Mouse (Mus musculus) MN1 (cell line): ENCODE results near the gene Brd1.
A peak's percentile ranks its signal among the peaks of the same experiment; 100 is the strongest.

Experiments used
- DNase-seq: peaks from one replicate; pipeline ENCODE4 v3.0.0-alpha.2; 2016; ENCODE audit warnings: low spot score

Brd1 gene

GRCm38 (mm10) chr15:88686725-88687124 lies 47.3 kb downstream of the Brd1 start:
- DNase-seq = no peak

- DNase-seq = no peak
These were observed 50.0 kb downstream of the Brd1 start for GRCm38 (mm10) chr15:88684039-88684438.

GRCm38 (mm10) chr15:88680931-88681330 lies 53.1 kb downstream of the Brd1 start:
- no peak for DNase-seq

GRCm38 (mm10) chr15:88677568-88677967 lies 56.5 kb downstream of the Brd1 start:
- no peak for DNase-seq

GRCm38 (mm10) chr15:88675998-88676397 lies 58.0 kb downstream of the Brd1 start:
- peak; percentile 49 for DNase-seq

- DNase-seq = no peak
These were observed 65.3 kb downstream of the Brd1 start for GRCm38 (mm10) chr15:88668693-88669092.

- DNase-seq = no peak
These were observed 66.4 kb downstream of the Brd1 start for GRCm38 (mm10) chr15:88667653-88668052.

GRCm38 (mm10) chr15:88665846-88666245 lies 68.2 kb downstream of the Brd1 start:
- DNase-seq = no peak

- no peak for DNase-seq
These were observed 71.0 kb downstream of the Brd1 start for GRCm38 (mm10) chr15:88663041-88663440.

GRCm38 (mm10) chr15:88662111-88662850 lies 71.8 kb downstream of the Brd1 start:
- peak; percentile 60 for DNase-seq

- no peak for DNase-seq
These were observed 72.4 kb downstream of the Brd1 start for GRCm38 (mm10) chr15:88661654-88662053.

- DNase-seq = no peak
These were observed 82.0 kb downstream of the Brd1 start for GRCm38 (mm10) chr15:88652006-88652405.

- peak; percentile 77 for DNase-seq
These were observed 83.0 kb downstream of the Brd1 start for GRCm38 (mm10) chr15:88651019-88651418.
